Comparison of ENCODE assay signal across 26 mouse cellular contexts in the genomic region with DNA sequence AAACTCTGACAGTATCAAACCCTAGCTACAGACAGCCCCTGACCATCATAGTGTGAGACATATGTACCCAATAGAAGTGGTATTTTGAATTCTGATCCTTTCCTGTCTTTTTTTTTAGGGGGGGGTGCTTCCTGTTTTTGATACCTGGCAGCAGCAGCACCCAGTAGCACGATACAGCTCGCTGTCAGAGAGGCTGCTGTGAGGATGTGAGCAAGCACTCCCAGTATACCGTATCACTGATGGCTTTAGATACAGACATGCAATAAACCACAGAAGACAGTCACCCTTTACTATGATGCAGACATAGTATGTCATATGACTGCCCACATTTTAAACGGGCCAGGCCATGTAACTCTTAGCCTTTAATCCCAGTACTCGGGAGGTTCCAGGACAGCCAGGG. TPM values are rescaled to one million over a fixed set of nuclear protein-coding genes. Genes with fewer than 3 reads are reported as not detected.
DNase-seq lines count a peak whose midpoint lies in the region; ATAC-seq and TF ChIP-seq lines count a peak whose summit lies in the region.
"Had no signal": no experiment of that assay in that cellular context is flagged by ENCODE, and none has a peak within 500 bp of the region (broad histone marks: within the 10 kb centered on the region; RNA-seq: fewer than 3 reads in every experiment).

No protein-coding gene starts in this region.

- no peaks in the 10 kb centered on the region for H3K9me3 ChIP-seq in hindbrain, embryonic 11.5 days (ENCODE audit: control insufficient read depth, low read length)
- H3K9me3 ChIP-seq in midbrain, embryonic 11.5 days (ENCODE audit: control insufficient read depth, low read length) = no peaks in the 10 kb centered on the region
- H3K9me3 ChIP-seq: embryonic facial prominence, embryonic 15.5 days; forebrain, embryonic 15.5 days; heart, embryonic 15.5 days; hindbrain, embryonic 15.5 days; limb, embryonic 10.5 days; midbrain, embryonic 12.5 days; neural tube, embryonic 13.5 days had no signal

- TF ChIP-seq POLR2A in thymus, adult 2 months (IDR thresholded peaks at IDR 0.05; ENCODE audit: control insufficient read depth, extremely low read depth, insufficient read depth, low read length, poor library complexity) = no peak

- H3K9ac ChIP-seq in hindbrain, embryonic 11.5 days (ENCODE audit: low read depth, low read length) = no peak overlapping the region
- no peak overlapping the region for H3K9ac ChIP-seq in midbrain, embryonic 11.5 days (ENCODE audit: low read length)
- H3K9ac ChIP-seq: embryonic facial prominence, embryonic 15.5 days; forebrain, embryonic 15.5 days; heart, embryonic 15.5 days; hindbrain, embryonic 15.5 days; midbrain, embryonic 12.5 days; neural tube, embryonic 13.5 days had no signal

- 47% methylated on average over 5 of the region's 5 CpGs for whole genome bisulfite sequencing in thymus, adult 2 months
- 87% methylated on average over 5 of the region's 5 CpGs for WGBS in hindbrain, embryonic 11.5 days
- WGBS in midbrain, embryonic 11.5 days = 87% methylated on average over 5 of the region's 5 CpGs

- H3K4me3 ChIP-seq in thymus, adult 2 months (ENCODE audit: control insufficient read depth, insufficient read depth, low read length) = no peak overlapping the region
- H3K4me3 ChIP-seq in hindbrain, embryonic 11.5 days (ENCODE audit: low read depth, low read length) = no peak overlapping the region
- H3K4me3 ChIP-seq in midbrain, embryonic 11.5 days (ENCODE audit: low read depth, low read length) = no peak overlapping the region
- H3K4me3 ChIP-seq: embryonic facial prominence, embryonic 15.5 days; forebrain, embryonic 15.5 days; heart, embryonic 15.5 days; hindbrain, embryonic 15.5 days; limb, embryonic 10.5 days; midbrain, embryonic 12.5 days; neural tube, embryonic 13.5 days had no signal

- peak; percentile 15 for DNase-seq in thymus, adult 2 months
- DNase-seq in thymus, postnatal 0 days (ENCODE audit: low spot score) = no peak
- peak; percentile 76 for DNase-seq in T-cell, adult 2 months (ENCODE audit: low spot score)
- peak; percentile 71 for DNase-seq in naive thymus-derived CD4-positive, alpha-beta T cell, adult 2 months (ENCODE audit: low read depth)
- no peak for DNase-seq in hindbrain, embryonic 11.5 days (ENCODE audit: low spot score)
- no peak for DNase-seq in urinary bladder, postnatal 4 days (ENCODE audit: low spot score in 2 of 2)
- DNase-seq in midbrain, embryonic 11.5 days (ENCODE audit: low spot score, missing footprints) = no peak
- DNase-seq: B cell, adult 2 months; cerebellum, adult 11-12 months; cerebellum, postnatal 25 days; gastrocnemius, postnatal 14 days; heart, postnatal 36 days; kidney, adult 9 months; kidney, postnatal 14 days; lung, adult 2 months; lung, postnatal 14 days; retina, postnatal 1 day had no signal

- no peaks in the 10 kb centered on the region for H3K27me3 ChIP-seq in thymus, adult 2 months (ENCODE audit: control insufficient read depth, insufficient read depth, low read length)
- H3K27me3 ChIP-seq in hindbrain, embryonic 11.5 days (ENCODE audit: control insufficient read depth, insufficient read depth, low read length) = no peaks in the 10 kb centered on the region
- H3K27me3 ChIP-seq in midbrain, embryonic 11.5 days (ENCODE audit: control insufficient read depth, insufficient read depth, low read length) = no peaks in the 10 kb centered on the region
- H3K27me3 ChIP-seq: embryonic facial prominence, embryonic 15.5 days; forebrain, embryonic 15.5 days; heart, embryonic 15.5 days; hindbrain, embryonic 15.5 days; midbrain, embryonic 12.5 days; neural tube, embryonic 13.5 days had no signal

- no peak overlapping the region for H3K27ac ChIP-seq in thymus, adult 2 months (ENCODE audit: control insufficient read depth, insufficient read depth, low read length)
- H3K27ac ChIP-seq in hindbrain, embryonic 11.5 days (ENCODE audit: low read depth, low read length) = no peak overlapping the region
- H3K27ac ChIP-seq in midbrain, embryonic 11.5 days (ENCODE audit: low read depth, low read length) = no peak overlapping the region
- H3K27ac ChIP-seq: embryonic facial prominence, embryonic 15.5 days; forebrain, embryonic 15.5 days; heart, embryonic 15.5 days; hindbrain, embryonic 15.5 days; limb, embryonic 10.5 days; midbrain, embryonic 12.5 days; neural tube, embryonic 13.5 days had no signal

- TF ChIP-seq CTCF in thymus, adult 2 months (IDR thresholded peaks at IDR 0.05; ENCODE audit: borderline replicate concordance, control insufficient read depth, extremely low read depth, insufficient read depth, low read length, poor library complexity) = no peak

- peak; percentile 82 for ATAC-seq in inflammation-experienced regulatory T-cells, adult 6 months
- ATAC-seq in hindbrain, embryonic 11.5 days (ENCODE audit: low FRiP score) = no peak
- ATAC-seq in midbrain, embryonic 11.5 days (ENCODE audit: low FRiP score) = no peak
- ATAC-seq: forebrain, embryonic 15.5 days; intestine, embryonic 16.5 days had no signal

- H3K4me2 ChIP-seq in hindbrain, embryonic 11.5 days (replicated peaks; ENCODE audit: low read depth, low read length) = no peak overlapping the region
- H3K4me2 ChIP-seq in midbrain, embryonic 11.5 days = no peak overlapping the region
- H3K4me2 ChIP-seq: embryonic facial prominence, embryonic 15.5 days; forebrain, embryonic 15.5 days; heart, embryonic 15.5 days; hindbrain, embryonic 15.5 days; midbrain, embryonic 12.5 days; neural tube, embryonic 13.5 days had no signal

- no peaks in the 10 kb centered on the region for H3K36me3 ChIP-seq in thymus, adult 2 months (ENCODE audit: control insufficient read depth, insufficient read depth, low read length)
- no peaks in the 10 kb centered on the region for H3K36me3 ChIP-seq in hindbrain, embryonic 11.5 days (ENCODE audit: control insufficient read depth, insufficient read depth, low read length)
- H3K36me3 ChIP-seq in midbrain, embryonic 11.5 days (ENCODE audit: control insufficient read depth, insufficient read depth, low read length) = no peaks in the 10 kb centered on the region
- H3K36me3 ChIP-seq: embryonic facial prominence, embryonic 15.5 days; forebrain, embryonic 15.5 days; heart, embryonic 15.5 days; hindbrain, embryonic 15.5 days; limb, embryonic 10.5 days; midbrain, embryonic 12.5 days; neural tube, embryonic 13.5 days had no signal

- peaks cover 12% of the 10 kb centered on the region for H3K4me1 ChIP-seq in thymus, adult 2 months (replicated peaks; ENCODE audit: control insufficient read depth, insufficient read depth, low read length)
- peaks cover 7% of the 10 kb centered on the region; the same call in 1 of the 2 replicates for H3K4me1 ChIP-seq in hindbrain, embryonic 11.5 days (replicated peaks; ENCODE audit: control insufficient read depth, insufficient read depth, low read length)
- H3K4me1 ChIP-seq in midbrain, embryonic 11.5 days (ENCODE audit: control insufficient read depth, insufficient read depth, low read length) = peaks cover 23% of the 10 kb centered on the region

RNA-seq across cellular contexts. Expression of a gene that starts 36.0 kb away (rescaled TPM):
- polyA plus RNA-seq in thymus, adult 2 months (2012; rRNA removed) = 24.7 and 27.6 TPM in 2 replicates
- polyA plus RNA-seq in thymus, postnatal 0 days (2015; fragmentation: Nextera tagmentation; extraction: Ambion mirVana) = 14.4 and 25.8 TPM in 2 replicates
- polyA plus RNA-seq in inflammation-experienced regulatory T-cells, adult 6 months (2017; shearing (Covaris generic)) = 100 to 1,000 TPM; 140 to 229 (median 170) TPM
- polyA plus RNA-seq in hindbrain, embryonic 11.5 days (2014; fragmentation: Nextera tagmentation; extraction: Ambion mirVana) = 34.3 and 34.9 TPM in 2 replicates
- 29.5 and 37.1 TPM in 2 replicates for polyA plus RNA-seq in midbrain, embryonic 11.5 days (2014; fragmentation: Nextera tagmentation; extraction: Ambion mirVana)

RNA-seq across cellular contexts. Expression of a gene that starts 49.0 kb away (rescaled TPM):
- polyA plus RNA-seq in thymus, adult 2 months (2012; rRNA removed) = 1.1 and 1.5 TPM in 2 replicates
- polyA plus RNA-seq in thymus, postnatal 0 days (2015; fragmentation: Nextera tagmentation; extraction: Ambion mirVana) = 2.1 and 3.5 TPM in 2 replicates
- polyA plus RNA-seq in inflammation-experienced regulatory T-cells, adult 6 months (2017; shearing (Covaris generic)) = under 1 TPM; 0.74 to 0.96 (median 0.93) TPM
- 1.1 and 2.9 TPM in 2 replicates for polyA plus RNA-seq in hindbrain, embryonic 11.5 days (2014; fragmentation: Nextera tagmentation; extraction: Ambion mirVana)
- polyA plus RNA-seq in midbrain, embryonic 11.5 days (2014; fragmentation: Nextera tagmentation; extraction: Ambion mirVana) = 1.5 and 1.7 TPM in 2 replicates

Comparison
In these comparisons a context has a peak if more than half of its experiments do, and no peak if none do; other contexts are left out.
1. DNase-seq: peak in thymus, adult 2 months (single experiment), T-cell, adult 2 months (single experiment) and naive thymus-derived CD4-positive, alpha-beta T cell, adult 2 months (single experiment); none in thymus, postnatal 0 days (single experiment), hindbrain, embryonic 11.5 days (single experiment), urinary bladder, postnatal 4 days (0 of 2) and midbrain, embryonic 11.5 days (single experiment).